Mouse (Mus musculus): ENCODE results near the gene Zcchc3.

Gene Zcchc3

GRCm38 (mm10) chr2:152415287-152415686 lies 460 bp upstream of the Zcchc3 start, which contains the start of gene 6820408C15Rik:
Gene 6820408C15Rik, plus strand, starts transcription at chr2:152415587.
- Histone ChIP-seq H3K27me3 (ENCODE audit: control insufficient read depth, insufficient read depth, low read length, poor library complexity, severe bottlenecking) (no peaks in the 10 kb centered on the region), H3K36me3 (ENCODE audit: control insufficient read depth, insufficient read depth, low read length, poor library complexity, severe bottlenecking) (no peaks in the 10 kb centered on the region)
- no peak for DNase-seq (ENCODE audit: low read depth, low spot score)

DNA sequence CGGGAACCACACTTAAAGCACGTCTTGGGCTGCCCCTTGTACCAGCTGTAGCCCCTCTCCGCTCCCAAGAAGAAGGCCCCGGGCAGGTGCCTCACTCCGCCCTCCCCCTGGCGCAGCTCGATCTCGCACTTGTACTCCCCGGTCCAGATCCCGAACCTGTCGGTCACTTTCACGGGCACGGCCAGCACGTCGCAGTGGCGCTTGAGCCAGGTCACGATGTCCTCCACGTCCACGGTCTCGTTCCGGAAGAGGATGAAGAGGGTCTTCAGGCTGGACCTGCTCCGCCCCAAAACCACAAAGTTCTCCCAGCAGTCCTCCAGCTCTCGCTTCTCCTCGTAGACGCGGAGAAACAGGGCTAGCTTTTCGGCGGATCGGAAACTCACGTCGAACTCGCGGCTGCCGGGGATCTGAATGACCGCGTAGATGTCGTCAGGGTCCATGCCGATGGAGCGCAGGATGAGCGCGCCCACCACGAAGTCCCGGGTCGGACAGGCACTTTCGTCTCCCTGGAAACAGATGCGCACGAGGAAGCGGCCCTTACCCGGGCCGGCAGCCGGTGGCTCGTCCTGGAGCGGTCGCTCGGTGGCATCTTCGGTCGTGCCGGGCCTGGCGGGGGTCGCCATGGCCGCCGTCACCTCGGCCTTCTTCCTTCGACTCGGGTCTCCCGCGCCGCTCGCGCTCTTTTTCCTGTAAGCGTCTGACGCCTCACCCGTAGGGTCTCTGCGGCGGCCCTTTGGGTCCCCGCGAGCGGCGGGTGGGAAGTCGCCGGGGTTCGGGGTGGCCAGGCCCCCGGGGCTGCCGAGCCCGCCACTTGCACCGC lies 852 bp downstream of the Zcchc3 start:
- H3K27me3 ChIP-seq (ENCODE audit: control insufficient read depth, insufficient read depth, low read length, poor library complexity, severe bottlenecking): no peaks in the 10 kb centered on the region
- DNase-seq (ENCODE audit: low read depth, low spot score): no peak
- H3K36me3 ChIP-seq (ENCODE audit: control insufficient read depth, insufficient read depth, low read length, poor library complexity, severe bottlenecking): no peaks in the 10 kb centered on the region

GRCm38 (mm10) chr2:152413158-152413764 lies 1.6 kb downstream of the Zcchc3 start:
- no peak for DNase-seq (ENCODE audit: low read depth, low spot score)
- Histone ChIP-seq H3K27me3 (ENCODE audit: control insufficient read depth, insufficient read depth, low read length, poor library complexity, severe bottlenecking) (no peaks in the 10 kb centered on the region), H3K36me3 (ENCODE audit: control insufficient read depth, insufficient read depth, low read length, poor library complexity, severe bottlenecking) (no peaks in the 10 kb centered on the region)

DNA sequence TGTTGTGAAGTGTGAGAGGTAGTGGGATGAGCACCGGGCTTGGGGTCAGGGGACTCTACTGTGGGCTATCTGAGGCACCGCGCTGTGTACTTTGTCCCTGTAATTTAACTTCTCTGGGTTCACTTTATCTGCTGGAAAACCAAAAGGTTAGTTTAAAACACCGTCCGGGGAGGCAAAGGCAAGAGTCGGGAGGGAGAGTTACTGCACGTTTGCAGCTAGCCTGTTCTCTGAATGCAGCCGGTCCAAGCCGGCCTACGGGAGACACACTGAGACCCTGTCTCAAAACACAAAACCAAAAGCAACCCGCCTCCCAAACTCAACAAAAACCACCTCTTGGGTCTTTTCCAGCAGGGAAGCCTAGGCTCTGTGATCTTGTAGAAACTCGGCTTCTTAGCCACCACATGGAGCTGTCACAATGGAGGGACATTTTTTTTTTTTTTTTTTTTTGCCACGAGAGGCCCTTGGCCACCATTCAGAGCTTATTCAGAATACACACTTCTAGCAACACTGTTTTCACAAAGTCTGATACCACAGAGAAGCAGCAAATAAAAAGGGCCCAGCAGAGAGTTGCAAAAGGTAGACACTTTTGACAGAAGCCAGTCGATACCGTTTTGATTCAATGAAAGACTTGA lies 2.2 kb downstream of the Zcchc3 start:
- DNase-seq (ENCODE audit: low read depth, low spot score): no peak
- no peaks in the 10 kb centered on the region for H3K36me3 ChIP-seq (ENCODE audit: control insufficient read depth, insufficient read depth, low read length, poor library complexity, severe bottlenecking)
- H3K27me3 ChIP-seq (ENCODE audit: control insufficient read depth, insufficient read depth, low read length, poor library complexity, severe bottlenecking): no peaks in the 10 kb centered on the region

GRCm38 (mm10) chr2:152411471-152411870 lies 3.4 kb downstream of the Zcchc3 start:
- Histone ChIP-seq H3K36me3 (ENCODE audit: control insufficient read depth, insufficient read depth, low read length, poor library complexity, severe bottlenecking) (no peaks in the 10 kb centered on the region), H3K27me3 (ENCODE audit: control insufficient read depth, insufficient read depth, low read length, poor library complexity, severe bottlenecking) (no peaks in the 10 kb centered on the region)
- DNase-seq (ENCODE audit: low read depth, low spot score): no peak

GRCm38 (mm10) chr2:152410971-152411371 lies 3.9 kb downstream of the Zcchc3 start:
- no peaks in the 10 kb centered on the region for H3K36me3 ChIP-seq (ENCODE audit: control insufficient read depth, insufficient read depth, low read length, poor library complexity, severe bottlenecking)
- no peaks in the 10 kb centered on the region for H3K27me3 ChIP-seq (ENCODE audit: control insufficient read depth, insufficient read depth, low read length, poor library complexity, severe bottlenecking)
- DNase-seq (ENCODE audit: low read depth, low spot score): no peak

- Histone ChIP-seq H3K36me3 (ENCODE audit: control insufficient read depth, insufficient read depth, low read length, poor library complexity, severe bottlenecking) (no peaks in the 10 kb centered on the region), H3K27me3 (ENCODE audit: control insufficient read depth, insufficient read depth, low read length, poor library complexity, severe bottlenecking) (no peaks in the 10 kb centered on the region)
- no peak for DNase-seq (ENCODE audit: low read depth, low spot score)
Observed at GRCm38 (mm10) chr2:152409781-152410180, 5.0 kb downstream of the Zcchc3 start.

DNA sequence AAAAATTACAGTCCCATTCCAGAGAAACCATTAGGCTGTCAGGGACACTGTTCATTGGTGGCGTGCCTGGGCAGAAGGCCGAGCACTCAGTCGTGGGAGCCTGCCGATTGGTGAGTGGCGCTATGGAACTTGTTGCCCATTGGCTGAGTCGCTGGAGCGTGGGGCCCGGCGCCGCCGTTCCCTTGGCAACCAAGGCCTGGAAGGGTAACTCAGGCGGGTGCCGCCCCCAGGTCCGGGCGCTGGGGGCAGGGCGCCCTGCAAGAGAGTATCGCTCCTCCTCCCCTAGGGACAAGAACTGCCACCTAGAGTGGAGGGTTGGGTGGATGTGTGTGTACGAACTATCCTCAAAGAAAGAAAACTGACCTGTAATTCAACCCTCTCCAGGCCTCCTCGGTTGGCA lies 8.7 kb downstream of the Zcchc3 start:
- Histone ChIP-seq H3K36me3 (ENCODE audit: control insufficient read depth, insufficient read depth, low read length, poor library complexity, severe bottlenecking) (no peaks in the 10 kb centered on the region), H3K27me3 (ENCODE audit: control insufficient read depth, insufficient read depth, low read length, poor library complexity, severe bottlenecking) (no peaks in the 10 kb centered on the region)
- DNase-seq (ENCODE audit: low read depth, low spot score): peak; percentile 88

DNA sequence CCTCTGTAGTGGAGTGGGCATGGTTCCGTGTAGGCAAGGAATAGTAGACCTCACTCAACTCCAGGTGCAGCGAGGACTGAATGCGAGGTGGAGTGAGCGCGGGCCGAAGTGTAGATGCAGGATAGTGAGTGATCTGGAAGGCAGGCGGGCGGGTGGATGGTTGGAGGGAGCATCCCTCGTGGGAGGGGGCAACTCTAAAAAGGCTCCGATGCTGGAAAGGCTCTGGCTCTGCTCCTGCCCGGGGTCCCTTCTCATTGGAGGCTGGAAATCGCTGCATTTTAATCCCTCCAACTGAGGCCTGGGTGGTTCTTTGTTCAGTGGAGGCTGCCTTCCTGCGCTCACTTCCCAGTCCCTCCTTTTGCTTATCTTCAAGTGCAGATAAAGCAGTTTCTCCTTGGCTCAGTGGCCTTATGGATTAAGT lies 15.7 kb downstream of the Zcchc3 start:
- no peaks in the 10 kb centered on the region for H3K36me3 ChIP-seq (ENCODE audit: control insufficient read depth, insufficient read depth, low read length, poor library complexity, severe bottlenecking)
- no peaks in the 10 kb centered on the region for H3K27me3 ChIP-seq (ENCODE audit: control insufficient read depth, insufficient read depth, low read length, poor library complexity, severe bottlenecking)
- no peak for DNase-seq (ENCODE audit: low read depth, low spot score)

DNA sequence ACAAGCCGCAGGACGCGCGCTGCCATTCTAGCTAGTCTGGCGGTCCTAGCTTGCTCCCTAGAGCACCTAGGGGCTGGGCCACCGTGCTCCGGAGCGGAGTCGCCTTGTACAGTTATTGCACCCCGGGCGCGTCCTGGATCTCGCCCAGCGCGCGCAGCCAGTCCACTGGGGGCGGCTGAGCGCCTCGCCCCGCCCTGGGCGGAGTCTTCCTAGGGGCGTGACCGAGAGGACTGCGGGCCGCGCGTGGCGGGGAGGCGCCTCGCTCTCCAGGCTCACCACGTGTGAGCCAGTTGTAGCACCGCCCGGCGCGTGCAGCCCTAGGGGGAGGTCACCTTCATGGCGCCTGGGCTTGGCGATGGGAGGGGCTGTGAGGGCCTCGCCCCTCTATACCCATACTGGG lies 16.1 kb downstream of the Zcchc3 start:
- Histone ChIP-seq H3K36me3 (ENCODE audit: control insufficient read depth, insufficient read depth, low read length, poor library complexity, severe bottlenecking) (no peaks in the 10 kb centered on the region), H3K27me3 (ENCODE audit: control insufficient read depth, insufficient read depth, low read length, poor library complexity, severe bottlenecking) (no peaks in the 10 kb centered on the region)
- peak; percentile 95 for DNase-seq (ENCODE audit: low read depth, low spot score)

- DNase-seq (ENCODE audit: low read depth, low spot score): peak; percentile 97
- H3K27me3 ChIP-seq (ENCODE audit: control insufficient read depth, insufficient read depth, low read length, poor library complexity, severe bottlenecking): no peaks in the 10 kb centered on the region
Observed at GRCm38 (mm10) chr2:152397680-152398435, 17.0 kb downstream of the Zcchc3 start, which contains the start of gene Sox12. Gene Sox12, minus strand, starts transcription at chr2:152398063.

DNA sequence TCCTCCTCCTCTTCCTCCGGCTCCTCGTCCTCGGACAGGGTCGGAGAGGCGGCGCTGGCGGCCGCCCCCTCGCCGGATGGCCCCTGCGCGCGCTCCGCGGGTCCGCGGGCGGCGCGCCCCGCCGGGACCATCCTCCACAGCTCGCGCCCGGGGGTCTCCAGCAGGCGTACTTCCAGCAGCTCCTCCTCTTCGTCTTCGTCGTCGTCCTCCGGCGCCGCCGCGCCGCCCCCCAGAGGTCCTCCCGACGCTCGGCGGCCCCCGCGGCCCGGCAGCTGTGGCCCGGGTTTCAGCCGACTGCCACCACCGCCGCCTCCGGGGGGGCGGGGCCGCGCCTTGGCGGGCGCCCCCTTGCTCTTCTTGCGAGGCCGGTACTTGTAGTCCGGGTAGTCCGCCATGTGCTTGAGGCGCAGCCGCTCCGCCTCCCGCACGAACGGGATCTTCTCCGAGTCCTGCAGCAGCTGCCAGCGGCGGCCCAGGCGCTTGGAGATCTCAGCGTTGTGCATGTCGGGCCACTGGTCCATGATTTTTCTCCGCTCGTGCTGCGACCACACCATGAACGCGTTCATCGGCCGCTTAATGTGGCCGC lies 17.7 kb downstream of the Zcchc3 start:
- Histone ChIP-seq H3K27me3 (ENCODE audit: control insufficient read depth, insufficient read depth, low read length, poor library complexity, severe bottlenecking) (no peaks in the 10 kb centered on the region), H3K36me3 (ENCODE audit: control insufficient read depth, insufficient read depth, low read length, poor library complexity, severe bottlenecking) (no peaks in the 10 kb centered on the region)
- peak; percentile 78 for DNase-seq (ENCODE audit: low read depth, low spot score)

More at GRCm38 (mm10) chr2:152397680-152398435, 17.0 kb downstream of the Zcchc3 start, which contains the start of gene Sox12:
- no peaks in the 10 kb centered on the region for H3K36me3 ChIP-seq (ENCODE audit: control insufficient read depth, insufficient read depth, low read length, poor library complexity, severe bottlenecking)

GRCm38 (mm10) chr2:152396110-152397003 lies 18.5 kb downstream of the Zcchc3 start:
- H3K36me3 ChIP-seq (ENCODE audit: control insufficient read depth, insufficient read depth, low read length, poor library complexity, severe bottlenecking): no peaks in the 10 kb centered on the region
- H3K27me3 ChIP-seq (ENCODE audit: control insufficient read depth, insufficient read depth, low read length, poor library complexity, severe bottlenecking): no peaks in the 10 kb centered on the region
- DNase-seq (ENCODE audit: low read depth, low spot score): peak; percentile 85
